Mouse (Mus musculus): ENCODE results near the gene Nfib.
A peak's percentile ranks its signal among the peaks of the same experiment; 100 is the strongest.

Nfib gene

GRCm38 (mm10) chr4:82495605-82496004 lies 209.9 kb downstream of the Nfib start:
- DNase-seq, result no peak

DNA sequence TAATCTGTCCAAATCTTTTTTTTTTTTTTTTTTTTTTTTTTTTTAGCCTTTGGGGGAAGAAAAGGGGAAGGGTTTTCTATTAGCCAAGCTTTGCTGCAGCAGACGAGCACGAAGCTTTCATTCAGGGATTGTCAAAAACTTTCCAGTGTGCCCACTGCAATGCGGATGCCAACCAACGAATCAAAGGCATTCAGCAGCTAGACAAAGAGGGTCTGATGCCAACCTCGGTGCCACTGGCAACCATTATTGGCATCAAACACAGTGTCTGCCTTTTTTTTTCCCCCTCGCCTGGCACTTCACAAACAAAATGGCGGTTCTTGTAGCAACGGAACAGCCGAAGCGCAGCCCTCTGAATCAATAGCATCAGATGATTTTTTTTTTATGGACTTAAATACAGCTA lies 210.7 kb downstream of the Nfib start:
- no peak for DNase-seq

- DNase-seq, result no peak
Measured at GRCm38 (mm10) chr4:82494424-82494823, 211.1 kb downstream of the Nfib start.

GRCm38 (mm10) chr4:82493865-82494264 lies 211.7 kb downstream of the Nfib start:
- no peak for DNase-seq

DNA sequence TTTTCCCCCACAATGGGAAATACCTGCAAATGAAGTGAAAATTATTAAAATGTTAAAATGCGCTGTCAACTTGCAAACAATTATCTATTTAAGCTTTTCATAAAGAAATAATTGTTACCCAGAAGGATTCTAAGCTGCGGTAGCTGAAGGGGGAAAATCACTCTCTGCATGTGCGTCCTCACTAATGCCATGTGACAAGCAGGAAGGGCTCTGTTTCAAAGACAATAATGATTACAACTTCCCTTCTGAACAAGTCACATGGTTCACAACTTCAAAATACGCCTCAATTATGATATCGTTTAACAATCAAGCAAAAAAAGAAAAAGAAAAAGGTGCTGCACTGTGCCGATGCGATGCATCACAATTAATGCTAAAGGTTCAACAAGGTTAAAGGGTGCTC lies 212.2 kb downstream of the Nfib start:
- no peak for DNase-seq

GRCm38 (mm10) chr4:82492737-82493136 lies 212.8 kb downstream of the Nfib start:
- DNase-seq, result no peak

DNA sequence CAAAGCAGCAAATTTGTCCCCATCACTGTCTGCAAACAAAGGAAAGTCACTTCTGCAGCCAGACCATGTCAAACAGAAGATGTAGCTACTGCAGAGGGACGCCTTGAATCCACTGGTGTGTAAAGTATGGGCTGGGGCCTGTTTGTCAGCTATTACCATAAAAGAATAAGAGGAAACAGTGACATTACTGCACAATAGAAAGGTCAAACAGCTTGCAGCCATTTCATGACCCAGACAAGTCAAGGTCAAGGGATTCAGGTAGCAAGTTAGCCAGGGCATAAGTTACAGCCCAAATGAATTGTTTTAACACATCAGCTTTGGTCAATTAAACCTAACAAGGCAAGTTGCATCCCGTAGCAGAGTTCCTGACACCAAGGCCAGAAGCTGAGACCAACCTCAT lies 215.6 kb downstream of the Nfib start:
- DNase-seq, result no peak

- no peak for DNase-seq
Measured at GRCm38 (mm10) chr4:82485910-82486309, 219.6 kb downstream of the Nfib start.

- DNase-seq, result no peak
Measured at GRCm38 (mm10) chr4:82483871-82484270, 221.7 kb downstream of the Nfib start.

- no peak for DNase-seq
Measured at GRCm38 (mm10) chr4:82483298-82483697, 222.3 kb downstream of the Nfib start.

DNA sequence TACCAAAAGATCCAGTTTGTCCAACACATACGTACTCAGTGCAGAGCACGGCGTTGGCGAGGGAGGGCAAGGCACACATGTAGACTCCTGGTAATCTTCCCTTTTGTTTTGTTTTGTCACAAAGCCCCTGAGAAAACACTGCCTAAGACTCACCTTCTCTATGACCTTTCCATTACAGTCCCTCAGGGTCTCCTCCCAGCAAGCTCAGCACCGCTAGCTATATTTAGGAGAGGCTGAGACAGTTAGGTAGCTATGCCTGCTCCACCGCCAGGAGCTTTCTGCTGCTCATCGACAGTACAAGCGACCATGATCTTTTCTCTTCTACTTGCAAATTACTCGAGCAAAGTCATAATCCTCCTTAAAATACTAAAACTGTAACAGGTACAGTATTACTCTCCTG lies 224.9 kb downstream of the Nfib start:
- no peak for DNase-seq

DNA sequence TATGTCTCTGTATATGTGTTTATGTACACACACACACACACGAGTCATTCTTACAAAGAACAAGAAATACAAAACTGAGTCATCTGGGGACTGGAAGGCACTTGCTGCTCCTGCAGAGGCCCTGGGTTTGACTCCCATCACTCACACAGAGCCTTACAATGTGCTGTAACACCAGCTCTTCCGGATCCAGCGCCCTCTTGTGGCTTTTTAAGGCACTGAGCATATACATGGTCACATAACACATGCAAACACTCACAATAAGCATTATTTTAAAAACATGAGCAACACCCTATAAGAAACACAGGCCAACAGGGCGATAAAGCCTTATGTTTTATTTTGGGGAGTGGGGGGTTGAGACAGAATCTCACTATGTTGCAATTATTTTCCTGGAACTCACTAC lies 226.2 kb downstream of the Nfib start:
- no peak for DNase-seq

GRCm38 (mm10) chr4:82477742-82478141 lies 227.8 kb downstream of the Nfib start:
- DNase-seq, result no peak

DNA sequence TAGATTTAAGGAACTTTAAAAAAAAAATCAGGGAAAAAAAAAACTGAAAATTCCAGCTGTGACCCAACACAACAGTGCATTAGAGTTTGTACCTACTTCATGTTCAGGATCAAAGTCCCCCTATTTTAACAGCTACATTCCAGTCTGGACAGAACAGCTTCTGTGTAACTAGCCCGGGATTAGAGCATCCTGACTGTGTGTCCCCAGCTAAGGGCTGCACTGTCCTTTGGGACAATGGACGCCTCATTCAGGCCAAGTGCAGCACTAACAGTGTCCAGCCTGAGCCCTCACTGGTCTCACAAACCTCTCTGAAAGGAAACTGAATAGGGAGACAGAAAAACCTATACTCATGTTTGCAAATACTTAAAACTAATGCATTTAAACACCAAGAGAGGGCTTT lies 229.1 kb downstream of the Nfib start:
- DNase-seq, result no peak

GRCm38 (mm10) chr4:82474334-82474733 lies 231.2 kb downstream of the Nfib start:
- DNase-seq, result no peak

GRCm38 (mm10) chr4:82470938-82471320 lies 234.6 kb downstream of the Nfib start:
- no peak for DNase-seq

- DNase-seq, result no peak
Measured at GRCm38 (mm10) chr4:82470212-82470937, 235.2 kb downstream of the Nfib start.

DNA sequence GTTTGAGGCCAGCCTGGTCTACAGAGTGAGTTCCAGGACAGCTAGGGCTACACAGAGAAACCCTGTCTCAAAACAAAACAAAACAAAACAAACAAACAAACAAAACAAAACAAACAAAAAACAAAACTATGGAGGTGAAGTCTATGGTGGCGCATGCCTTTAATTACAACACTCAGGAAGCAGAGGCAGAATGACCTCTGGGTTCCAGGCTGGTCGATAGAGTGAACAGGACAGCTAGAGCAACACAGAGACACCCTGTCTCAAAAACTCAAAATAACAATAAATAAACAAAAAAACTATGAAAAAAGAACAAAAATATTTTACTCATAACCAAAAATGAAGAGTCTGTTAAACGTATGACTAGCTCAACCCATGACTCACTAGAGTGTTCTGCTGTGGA lies 236.6 kb downstream of the Nfib start:
- DNase-seq, result no peak

DNA sequence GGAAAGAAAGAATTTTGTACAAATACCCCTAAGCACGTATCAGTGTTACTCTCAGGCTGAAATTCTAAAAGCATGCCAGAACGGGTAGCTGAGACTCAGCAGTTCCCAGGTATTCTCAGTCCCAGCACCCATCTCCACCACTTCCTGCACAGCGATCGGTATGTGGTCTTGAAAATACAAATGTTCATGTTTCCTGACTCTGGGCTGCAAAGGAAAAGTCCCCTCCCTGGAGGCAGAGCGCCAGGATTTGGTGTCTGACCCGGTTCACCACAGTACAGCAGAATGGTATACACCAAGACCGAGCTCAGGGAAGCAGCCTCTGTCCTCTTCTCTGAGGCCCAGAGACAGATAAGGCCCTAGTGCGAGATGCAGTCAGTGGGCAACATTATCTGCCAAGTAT lies 238.8 kb downstream of the Nfib start:
- peak; percentile 58 to 66 for DNase-seq

- DNase-seq, result peak in 1 of 2 experiments; percentile 33
Measured at GRCm38 (mm10) chr4:82466144-82466543, 239.4 kb downstream of the Nfib start.

DNA sequence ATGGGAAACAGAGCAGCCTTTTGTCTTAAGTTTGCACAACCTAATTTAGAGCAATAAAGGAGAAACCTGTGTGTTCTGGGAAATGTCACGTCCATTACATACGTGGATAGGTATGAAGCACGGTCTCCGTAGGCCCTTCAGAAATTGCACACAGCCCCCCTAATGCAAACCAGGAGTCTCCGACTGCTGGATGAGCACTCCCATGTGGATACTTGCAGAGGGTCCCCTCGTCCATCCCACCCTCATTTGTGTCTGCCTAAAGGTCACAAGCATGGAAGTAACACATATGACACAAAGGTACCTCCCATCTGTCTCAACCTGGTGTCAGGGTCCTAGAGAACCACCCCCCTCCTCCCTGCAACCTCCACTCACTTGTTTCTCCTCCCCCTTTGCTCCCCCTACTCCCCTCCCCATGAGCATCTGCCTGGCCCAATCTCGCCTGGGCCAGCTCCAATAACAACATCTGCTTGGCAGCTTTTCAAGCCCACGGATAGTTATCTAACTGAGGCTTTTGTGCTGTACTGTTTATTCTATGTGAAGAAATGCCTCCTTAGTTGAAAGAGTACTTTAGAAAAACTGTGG lies 241.4 kb downstream of the Nfib start:
- peak; percentile 83 to 84 for DNase-seq

DNA sequence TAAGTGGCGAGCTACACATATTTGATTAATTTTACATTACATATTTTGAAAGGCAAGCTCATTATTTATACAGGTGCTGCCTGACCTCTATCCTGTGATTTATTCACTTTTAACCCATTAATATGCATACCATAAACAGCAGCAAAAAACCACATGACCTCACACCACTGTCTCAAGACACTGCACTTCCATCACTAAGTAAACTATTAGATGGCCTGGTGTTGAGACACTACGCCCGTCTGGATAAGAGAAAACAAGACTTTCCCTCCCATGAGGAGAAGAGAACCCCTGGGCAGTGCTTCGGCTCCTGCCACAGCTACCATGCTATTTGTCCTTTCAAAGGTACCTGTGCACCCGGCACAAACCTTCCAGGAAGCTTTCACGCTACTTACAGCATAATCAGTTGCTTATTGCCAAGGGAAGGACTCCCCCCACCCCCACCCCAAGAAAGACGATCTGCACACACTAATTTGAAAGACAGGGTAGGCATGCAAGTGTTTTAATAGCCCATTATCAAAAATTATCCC lies 242.3 kb downstream of the Nfib start:
- no peak for DNase-seq

DNA sequence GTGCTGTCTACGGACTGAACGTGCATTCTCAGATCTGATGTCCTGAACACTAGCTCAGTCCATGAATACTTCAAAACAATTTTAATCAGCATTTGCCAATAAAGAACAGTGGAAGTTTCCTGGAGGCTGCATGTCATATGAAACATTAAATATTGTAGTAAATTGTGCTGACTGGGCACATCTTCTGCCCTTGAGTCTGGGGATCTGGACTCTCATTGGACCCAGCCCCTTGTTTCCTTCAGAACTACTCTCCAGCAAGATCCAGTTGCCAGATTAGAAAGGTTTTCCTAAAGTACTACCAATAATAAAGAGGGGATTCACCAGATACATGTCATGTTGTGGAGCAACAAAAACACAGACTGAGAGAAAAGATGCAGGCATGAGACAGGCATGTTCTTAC lies 243.9 kb downstream of the Nfib start:
- DNase-seq, result no peak

GRCm38 (mm10) chr4:82458895-82459294 lies 246.7 kb downstream of the Nfib start:
- no peak for DNase-seq

GRCm38 (mm10) chr4:82456908-82457307 lies 248.6 kb downstream of the Nfib start:
- no peak for DNase-seq

All from kidney, postnatal 4 days (tissue).